Mouse (Mus musculus) bone marrow, adult 2 months (tissue): Measurements from ENCODE around the gene Ccdc93.

Experiments
- CTCF ChIP-seq: fragments of 200-500 bp; IDR thresholded peaks from 2 replicates; pipeline ENCODE4 v1.5.1; 2011; ENCODE audit warnings: low read length, control low read depth; ENCODE audit not compliant: control insufficient read depth, insufficient read depth
- POLR2A ChIP-seq: fragments of 200-500 bp; IDR thresholded peaks from 2 replicates; pipeline ENCODE4 v1.6.1; 2011; ENCODE audit warnings: low read depth, mild to moderate bottlenecking, control low read depth, low read length, borderline replicate concordance; ENCODE audit not compliant: control insufficient read depth

- no peak for TF ChIP-seq CTCF
- no peak for TF ChIP-seq POLR2A
Measured at GRCm38 (mm10) chr1:121388312-121388711, 42.5 kb upstream of the Ccdc93 start.
